Mouse (Mus musculus): ENCODE results near the gene Nanos1. TPM values are rescaled to one million over a fixed set of nuclear protein-coding genes. Genes with fewer than 3 reads are reported as not detected.

Nanos1 gene
- polyA plus RNA-seq, 1 experiment = 3.3 TPM

GRCm38 (mm10) chr19:60782034-60782433 is 26.2 kb downstream of the Nanos1 start:
- TF ChIP-seq POLR2A (IDR thresholded peaks at IDR 0.05; ENCODE audit: borderline replicate concordance, control insufficient read depth, low read depth, low read length) (no peak), CTCF (IDR thresholded peaks at IDR 0.05; ENCODE audit: control insufficient read depth, insufficient read depth, low read length) (no peak)
- Histone ChIP-seq H3K27ac (ENCODE audit: control insufficient read depth, insufficient read depth, low read depth, low read length, poor library complexity) (no peak overlapping the region), H3K4me1 (ENCODE audit: control insufficient read depth, insufficient read depth, low read length) (no peaks in the 10 kb centered on the region), H3K4me3 (replicated peaks; ENCODE audit: control insufficient read depth, low read depth, low read length) (no peak overlapping the region)
- 74% methylated on average over 3 of the region's 3 CpGs for WGBS

- WGBS = 43% methylated on average over 1 of the region's 1 CpGs
- no peak for TF ChIP-seq POLR2A (IDR thresholded peaks at IDR 0.05; ENCODE audit: borderline replicate concordance, control insufficient read depth, low read depth, low read length)
- no peaks in the 10 kb centered on the region; the same call in 1 of the 2 replicates for H3K4me1 ChIP-seq (ENCODE audit: control insufficient read depth, insufficient read depth, low read length)
Observed at GRCm38 (mm10) chr19:60784712-60785111, 28.9 kb downstream of the Nanos1 start.

GRCm38 (mm10) chr19:60787465-60788150 is 31.8 kb downstream of the Nanos1 start:
- H3K27ac ChIP-seq (ENCODE audit: control insufficient read depth, insufficient read depth, low read depth, low read length, poor library complexity) = no peak overlapping the region
- TF ChIP-seq POLR2A (IDR thresholded peaks at IDR 0.05; ENCODE audit: borderline replicate concordance, control insufficient read depth, low read depth, low read length) (no peak), CTCF (IDR thresholded peaks at IDR 0.05; ENCODE audit: control insufficient read depth, insufficient read depth, low read length) (no peak)
- WGBS = 13% methylated on average over 2 of the region's 2 CpGs
- no peaks in the 10 kb centered on the region; the same call in 1 of the 2 replicates for H3K4me1 ChIP-seq (ENCODE audit: control insufficient read depth, insufficient read depth, low read length)
- H3K4me3 ChIP-seq (replicated peaks; ENCODE audit: control insufficient read depth, low read depth, low read length) = no peak overlapping the region

More at GRCm38 (mm10) chr19:60784712-60785111, 28.9 kb downstream of the Nanos1 start:
- Histone ChIP-seq H3K27ac (ENCODE audit: control insufficient read depth, insufficient read depth, low read depth, low read length, poor library complexity) (no peak overlapping the region), H3K4me3 (replicated peaks; ENCODE audit: control insufficient read depth, low read depth, low read length) (no peak overlapping the region)

- 27% methylated on average over 6 of the region's 6 CpGs for WGBS
- TF ChIP-seq POLR2A (IDR thresholded peaks at IDR 0.05; ENCODE audit: borderline replicate concordance, control insufficient read depth, low read depth, low read length) (no peak), CTCF (IDR thresholded peaks at IDR 0.05; ENCODE audit: control insufficient read depth, insufficient read depth, low read length) (no peak)
- no peak overlapping the region for H3K27ac ChIP-seq (ENCODE audit: control insufficient read depth, insufficient read depth, low read depth, low read length, poor library complexity)
- H3K4me1 ChIP-seq (ENCODE audit: control insufficient read depth, insufficient read depth, low read length) = no peaks in the 10 kb centered on the region; the same call in 1 of the 2 replicates
- H3K4me3 ChIP-seq (replicated peaks; ENCODE audit: control insufficient read depth, low read depth, low read length) = peak overlapping the region; percentile 32
Observed at GRCm38 (mm10) chr19:60788214-60788960, 32.6 kb downstream of the Nanos1 start.

GRCm38 (mm10) chr19:60789452-60789851 is 33.7 kb downstream of the Nanos1 start:
- Histone ChIP-seq H3K4me3 (replicated peaks; ENCODE audit: control insufficient read depth, low read depth, low read length) (peak overlapping the region; percentile 80), H3K4me1 (ENCODE audit: control insufficient read depth, insufficient read depth, low read length) (no peaks in the 10 kb centered on the region; the same call in 1 of the 2 replicates), H3K27ac (ENCODE audit: control insufficient read depth, insufficient read depth, low read depth, low read length, poor library complexity) (no peak overlapping the region)
- TF ChIP-seq POLR2A (IDR thresholded peaks at IDR 0.05; ENCODE audit: borderline replicate concordance, control insufficient read depth, low read depth, low read length) = no peak
- TF ChIP-seq CTCF (IDR thresholded peaks at IDR 0.05; ENCODE audit: control insufficient read depth, insufficient read depth, low read length) = no peak
- under 1% methylated on average over 7 of the region's 7 CpGs for WGBS

- H3K27ac ChIP-seq (ENCODE audit: control insufficient read depth, insufficient read depth, low read depth, low read length, poor library complexity) = peak overlapping the region; percentile 92
- TF ChIP-seq POLR2A (IDR thresholded peaks at IDR 0.05; ENCODE audit: borderline replicate concordance, control insufficient read depth, low read depth, low read length) (no peak), CTCF (IDR thresholded peaks at IDR 0.05; ENCODE audit: control insufficient read depth, insufficient read depth, low read length) (no peak)
- WGBS = under 1% methylated on average over 60 of the region's 60 CpGs
- peak overlapping the region; percentile 80 for H3K4me3 ChIP-seq (replicated peaks; ENCODE audit: control insufficient read depth, low read depth, low read length)
- H3K4me1 ChIP-seq (ENCODE audit: control insufficient read depth, insufficient read depth, low read length) = no peaks in the 10 kb centered on the region; the same call in 1 of the 2 replicates
Observed at GRCm38 (mm10) chr19:60789919-60790506, 34.2 kb downstream of the Nanos1 start.

- Histone ChIP-seq H3K27ac (ENCODE audit: control insufficient read depth, insufficient read depth, low read depth, low read length, poor library complexity) (peak within 1 kb of the TSS; percentile 92), H3K4me1 (ENCODE audit: control insufficient read depth, insufficient read depth, low read length) (no peaks in the 10 kb centered on the region; the same call in 1 of the 2 replicates), H3K4me3 (replicated peaks; ENCODE audit: control insufficient read depth, low read depth, low read length) (peak within 1 kb of the TSS; percentile 80)
- WGBS = under 1% methylated on average over 57 of the region's 57 CpGs
- TF ChIP-seq CTCF (IDR thresholded peaks at IDR 0.05; ENCODE audit: control insufficient read depth, insufficient read depth, low read length) (no peak), POLR2A (IDR thresholded peaks at IDR 0.05; ENCODE audit: borderline replicate concordance, control insufficient read depth, low read depth, low read length) (peak; percentile 99)
Observed at GRCm38 (mm10) chr19:60790551-60791161, 34.9 kb downstream of the Nanos1 start, which contains the start of gene Eif3a. Eif3a (minus strand) TSS chr19:60790658.
